Mouse (Mus musculus): ENCODE results near the gene Man2b2. TPM values are rescaled to one million over a fixed set of nuclear protein-coding genes. Genes with fewer than 3 reads are reported as not detected.
A peak's percentile ranks its signal among the peaks of the same experiment; 100 is the strongest.
"Not testable (repeated sequence)": the region's sequence is repeated elsewhere in the genome, so short reads cannot be mapped to it uniquely, and the experiment has no call there.

The Man2b2 gene
- polyA plus RNA-seq, 1 experiment = 4.5 TPM

DNA sequence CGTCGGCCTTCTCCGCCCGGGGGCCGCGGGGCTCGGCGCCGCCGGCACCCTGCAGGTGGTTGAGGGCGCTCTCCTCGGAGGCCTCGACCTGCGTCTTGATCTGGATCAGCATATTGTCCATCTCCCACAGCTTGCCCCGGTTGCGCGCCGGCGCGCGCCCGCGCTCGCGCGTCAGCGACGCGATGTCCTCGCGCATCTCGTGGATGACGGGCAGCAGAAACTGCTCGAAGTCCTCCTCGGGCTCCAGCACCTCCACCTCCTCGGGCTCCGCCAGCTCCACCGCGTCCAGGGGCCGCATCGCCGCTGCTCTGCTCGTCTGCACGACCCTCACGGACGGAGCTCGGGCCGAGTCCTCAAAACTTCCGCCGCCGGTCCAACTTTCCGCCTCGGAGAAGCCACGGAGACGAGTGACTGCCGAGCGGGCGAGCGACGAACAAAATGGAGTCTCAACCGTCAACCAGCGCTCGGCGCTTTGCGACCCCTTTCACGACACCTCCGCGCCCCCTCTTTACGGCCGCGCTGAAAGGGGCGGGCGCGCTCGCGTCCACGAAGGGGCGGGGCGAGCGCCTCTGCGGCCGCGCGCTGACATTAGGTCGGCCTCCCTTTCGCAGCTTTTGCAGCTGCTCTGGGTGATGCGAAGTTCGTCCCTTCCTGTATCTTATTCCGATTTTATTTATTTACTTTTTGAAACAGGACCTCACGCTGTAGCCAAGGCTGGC lies 34.0 kb downstream of the Man2b2 start, which contains the start of gene Mrfap1:
TSS of gene Mrfap1 (minus strand) at position 477 of the 719 bp plus-strand sequence.
- peaks cover 15% of the 10 kb centered on the region for H3K79me3 ChIP-seq (ENCODE audit: low read depth)
- peaks cover 29% of the 10 kb centered on the region for H3K79me2 ChIP-seq (ENCODE audit: control insufficient read depth, insufficient read depth)
- peak; percentile 71 for TF ChIP-seq MAX (IDR thresholded peaks at IDR 0.05)
- H3ac ChIP-seq (ENCODE audit: control insufficient read depth, insufficient read length, low read depth) = peak within 1 kb of the TSS; percentile 64
- H3K27me3 ChIP-seq (ENCODE audit: control insufficient read depth, insufficient read depth, insufficient read length) = not testable (repeated sequence)
- peak within 1 kb of the TSS; percentile 55 for H3K4me3 ChIP-seq (ENCODE audit: insufficient read depth, poor library complexity, severe bottlenecking)
- H3K36me3 ChIP-seq (ENCODE audit: control insufficient read depth, insufficient read depth) = peaks cover 13% of the 10 kb centered on the region

DNA sequence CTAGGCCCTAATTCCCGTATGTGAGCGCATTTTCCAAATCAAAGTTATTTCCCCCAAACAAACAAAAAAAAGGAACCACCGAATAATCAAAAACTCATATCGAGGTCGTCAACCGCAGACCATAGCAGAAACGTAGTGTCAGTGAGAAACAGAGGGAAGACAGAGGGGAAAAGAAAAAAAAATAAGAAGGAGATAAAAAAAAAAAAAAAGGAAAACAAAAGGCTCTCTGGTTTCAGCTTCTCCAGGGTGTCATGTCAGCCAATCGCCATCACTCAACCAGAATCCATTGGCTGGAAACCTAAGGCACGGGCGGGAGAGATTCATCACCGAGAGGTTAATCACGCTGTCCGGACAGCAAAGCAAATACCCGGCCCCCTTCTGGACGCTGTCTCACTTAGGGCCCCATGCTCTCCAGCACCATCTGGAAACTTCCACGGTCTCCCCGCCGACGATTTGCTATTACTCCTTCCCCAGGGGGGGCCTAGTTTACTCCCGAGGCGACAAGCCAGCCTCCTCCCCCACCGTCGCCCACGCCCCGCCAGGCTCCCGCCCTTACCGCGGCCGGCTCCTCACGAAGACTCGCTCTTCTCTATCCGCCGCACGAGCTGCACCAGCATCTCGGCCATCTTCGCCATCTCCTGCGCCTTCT lies 34.7 kb downstream of the Man2b2 start:
- Histone ChIP-seq H3K79me2 (ENCODE audit: control insufficient read depth, insufficient read depth) (peaks cover 29% of the 10 kb centered on the region), H3ac (ENCODE audit: control insufficient read depth, insufficient read length, low read depth) (peak overlapping the region; percentile 64), H3K36me3 (ENCODE audit: control insufficient read depth, insufficient read depth) (peaks cover 13% of the 10 kb centered on the region), H3K4me3 (ENCODE audit: insufficient read depth, poor library complexity, severe bottlenecking) (peak overlapping the region; percentile 55), H3K79me3 (ENCODE audit: low read depth) (peaks cover 15% of the 10 kb centered on the region)
- H3K27me3 ChIP-seq (ENCODE audit: control insufficient read depth, insufficient read depth, insufficient read length) = not testable (repeated sequence)

DNA sequence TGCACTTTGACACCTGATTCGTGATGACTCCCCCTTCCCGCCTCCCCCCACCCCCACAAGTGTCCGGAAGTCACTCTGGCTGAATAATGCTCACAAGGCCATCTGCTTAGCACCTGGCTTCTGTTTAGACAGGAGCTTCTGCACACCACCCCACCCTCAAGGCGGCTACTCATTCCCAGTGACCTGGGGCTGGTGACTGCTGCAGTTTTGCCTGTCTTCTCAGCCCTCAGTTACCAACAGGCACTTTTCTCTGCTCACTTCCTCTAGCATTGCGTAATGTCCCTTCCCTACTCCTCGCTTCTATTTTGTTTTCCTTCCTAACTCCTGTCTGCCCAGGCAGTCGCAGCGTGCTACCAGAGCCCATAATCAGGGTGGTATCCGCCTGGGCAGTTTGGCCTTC lies 38.6 kb downstream of the Man2b2 start:
- Histone ChIP-seq H3K36me3 (ENCODE audit: control insufficient read depth, insufficient read depth) (peaks cover 13% of the 10 kb centered on the region), H3K4me3 (ENCODE audit: insufficient read depth, poor library complexity, severe bottlenecking) (no peak overlapping the region), H3K79me3 (ENCODE audit: low read depth) (peaks cover 15% of the 10 kb centered on the region), H3K27me3 (ENCODE audit: control insufficient read depth, insufficient read depth, insufficient read length) (no peaks in the 10 kb centered on the region), H3ac (ENCODE audit: control insufficient read depth, insufficient read length, low read depth) (no peak overlapping the region), H3K79me2 (ENCODE audit: control insufficient read depth, insufficient read depth) (peaks cover 29% of the 10 kb centered on the region)
- TF ChIP-seq CEBPB (IDR thresholded peaks at IDR 0.05; ENCODE audit: low read depth) = peak; percentile 61
- TF ChIP-seq MYOD1 (IDR thresholded peaks at IDR 0.05; ENCODE audit: control insufficient read depth, insufficient read length, low read depth) = no peak

DNA sequence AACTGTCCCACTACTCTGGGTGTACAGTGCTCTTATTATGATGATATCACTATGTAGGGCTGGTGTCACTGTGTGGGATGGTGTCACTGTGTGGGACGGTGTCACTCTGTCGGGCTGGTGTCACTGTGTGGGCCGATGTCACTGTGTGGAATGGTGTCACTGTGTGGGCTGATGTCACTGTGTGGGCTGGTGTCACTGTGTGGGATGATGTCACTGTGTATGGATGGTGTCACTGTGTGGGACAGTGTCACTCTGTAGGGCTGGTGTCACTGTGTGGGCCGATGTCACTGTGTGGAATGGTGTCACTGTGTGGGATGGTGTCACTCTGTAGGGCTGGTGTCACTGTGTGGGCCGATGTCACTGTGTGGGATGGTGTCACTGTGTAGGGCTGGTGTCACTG lies 44.4 kb downstream of the Man2b2 start:
- Histone ChIP-seq H3K4me3 (ENCODE audit: insufficient read depth, poor library complexity, severe bottlenecking) (no peak overlapping the region), H3ac (ENCODE audit: control insufficient read depth, insufficient read length, low read depth) (no peak overlapping the region), H3K79me2 (ENCODE audit: control insufficient read depth, insufficient read depth) (no peaks in the 10 kb centered on the region), H3K27me3 (ENCODE audit: control insufficient read depth, insufficient read depth, insufficient read length) (no peaks in the 10 kb centered on the region), H3K36me3 (ENCODE audit: control insufficient read depth, insufficient read depth) (no peaks in the 10 kb centered on the region), H3K79me3 (ENCODE audit: low read depth) (no peaks in the 10 kb centered on the region)
- TF ChIP-seq MYOG (IDR thresholded peaks at IDR 0.05; ENCODE audit: control insufficient read depth, extremely low read depth, insufficient read length) = no peak
- TF ChIP-seq MYOD1 (IDR thresholded peaks at IDR 0.05; ENCODE audit: control insufficient read depth, insufficient read length, low read depth) = no peak
- TF ChIP-seq CTCF (IDR thresholded peaks at IDR 0.05; ENCODE audit: control insufficient read depth, insufficient read depth, insufficient read length) = no peak
- TF ChIP-seq MAX (IDR thresholded peaks at IDR 0.05) = no peak
- TF ChIP-seq FOSL1 (IDR thresholded peaks at IDR 0.05; ENCODE audit: insufficient read depth, low read length, poor library complexity, severe bottlenecking) = no peak
- no peak for TF ChIP-seq USF1 (IDR thresholded peaks at IDR 0.05; ENCODE audit: low read depth)
- TF ChIP-seq CEBPB (IDR thresholded peaks at IDR 0.05; ENCODE audit: low read depth) = no peak

DNA sequence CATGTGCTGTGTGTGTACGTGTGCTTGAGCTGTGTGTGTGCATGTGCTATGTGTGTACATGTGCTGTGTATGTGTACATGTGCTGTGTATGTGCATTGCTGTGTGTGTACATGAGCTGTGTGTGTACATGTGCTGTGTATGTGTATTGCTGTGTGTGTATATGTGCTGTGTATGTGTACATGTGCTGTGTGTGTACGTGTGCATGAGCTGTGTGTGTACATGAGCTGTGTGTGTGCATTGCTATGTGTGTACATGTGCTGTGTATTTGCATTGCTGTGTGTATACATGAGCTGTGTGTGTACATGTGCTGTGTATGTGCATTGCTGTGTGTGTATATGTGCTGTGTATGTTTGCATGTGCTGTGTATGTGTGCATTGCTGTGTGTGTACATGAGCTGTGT lies 50.9 kb downstream of the Man2b2 start:
- no peaks in the 10 kb centered on the region for H3K36me3 ChIP-seq (ENCODE audit: control insufficient read depth, insufficient read depth)
- H3K27me3 ChIP-seq (ENCODE audit: control insufficient read depth, insufficient read depth, insufficient read length) = peaks cover 9% of the 10 kb centered on the region
- H3ac ChIP-seq (ENCODE audit: control insufficient read depth, insufficient read length, low read depth) = no peak overlapping the region
- no peak overlapping the region for H3K4me3 ChIP-seq (ENCODE audit: insufficient read depth, poor library complexity, severe bottlenecking)
- no peaks in the 10 kb centered on the region for H3K79me2 ChIP-seq (ENCODE audit: control insufficient read depth, insufficient read depth)
- no peak for TF ChIP-seq MYOD1 (IDR thresholded peaks at IDR 0.05; ENCODE audit: control insufficient read depth, insufficient read length, low read depth)
- no peak for TF ChIP-seq CTCF (IDR thresholded peaks at IDR 0.05; ENCODE audit: control insufficient read depth, insufficient read depth, insufficient read length)
- TF ChIP-seq CEBPB (IDR thresholded peaks at IDR 0.05; ENCODE audit: low read depth) = no peak
- TF ChIP-seq MAX (IDR thresholded peaks at IDR 0.05) = no peak
- TF ChIP-seq USF1 (IDR thresholded peaks at IDR 0.05; ENCODE audit: low read depth) = no peak
- no peak for TF ChIP-seq FOSL1 (IDR thresholded peaks at IDR 0.05; ENCODE audit: insufficient read depth, low read length, poor library complexity, severe bottlenecking)
- TF ChIP-seq MYOG (IDR thresholded peaks at IDR 0.05; ENCODE audit: control insufficient read depth, extremely low read depth, insufficient read length) = no peak
- no peaks in the 10 kb centered on the region for H3K79me3 ChIP-seq (ENCODE audit: low read depth)

DNA sequence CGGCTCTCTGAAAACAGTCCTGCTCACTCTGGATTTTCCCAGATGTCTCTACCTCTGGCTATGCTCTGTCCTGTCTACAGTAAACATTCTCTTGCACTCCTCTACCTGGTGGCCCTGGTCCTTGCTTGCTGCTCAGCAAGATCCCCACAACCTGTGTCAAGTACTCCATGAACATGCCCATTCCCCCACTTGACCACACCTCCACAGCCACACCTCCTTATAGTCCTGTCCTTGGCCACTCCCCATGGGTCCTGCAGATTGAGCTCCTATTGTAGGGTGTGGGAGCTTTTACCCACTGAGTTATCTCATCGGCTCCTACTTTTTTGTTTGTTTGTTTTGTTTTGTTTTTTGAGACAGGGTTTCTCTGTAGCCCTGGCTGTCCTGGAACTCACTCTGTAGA lies 51.6 kb downstream of the Man2b2 start:
- no peaks in the 10 kb centered on the region for H3K36me3 ChIP-seq (ENCODE audit: control insufficient read depth, insufficient read depth)
- H3K79me2 ChIP-seq (ENCODE audit: control insufficient read depth, insufficient read depth) = no peaks in the 10 kb centered on the region
- no peak overlapping the region for H3K4me3 ChIP-seq (ENCODE audit: insufficient read depth, poor library complexity, severe bottlenecking)
- H3K27me3 ChIP-seq (ENCODE audit: control insufficient read depth, insufficient read depth, insufficient read length) = peaks cover 9% of the 10 kb centered on the region
- no peak for TF ChIP-seq USF1 (IDR thresholded peaks at IDR 0.05; ENCODE audit: low read depth)
- no peak for TF ChIP-seq MYOG (IDR thresholded peaks at IDR 0.05; ENCODE audit: control insufficient read depth, extremely low read depth, insufficient read length)
- no peak for TF ChIP-seq MYOD1 (IDR thresholded peaks at IDR 0.05; ENCODE audit: control insufficient read depth, insufficient read length, low read depth)
- TF ChIP-seq CTCF (IDR thresholded peaks at IDR 0.05; ENCODE audit: control insufficient read depth, insufficient read depth, insufficient read length) = no peak
- no peak for TF ChIP-seq FOSL1 (IDR thresholded peaks at IDR 0.05; ENCODE audit: insufficient read depth, low read length, poor library complexity, severe bottlenecking)
- no peak for TF ChIP-seq CEBPB (IDR thresholded peaks at IDR 0.05; ENCODE audit: low read depth)
- TF ChIP-seq MAX (IDR thresholded peaks at IDR 0.05) = no peak
- no peak overlapping the region for H3ac ChIP-seq (ENCODE audit: control insufficient read depth, insufficient read length, low read depth)
- no peaks in the 10 kb centered on the region for H3K79me3 ChIP-seq (ENCODE audit: low read depth)
